Mouse (Mus musculus) kidney, adult 2 months (tissue): ENCODE data around the gene Lclat1.

Experiments used
- CTCF ChIP-seq: fragments of 200-500 bp; conservative IDR thresholded peaks from 2 replicates; pipeline ENCODE4 v1.5.1; 2011; ENCODE audit warnings: low read depth, mild to moderate bottlenecking, control low read depth, low read length, moderate library complexity, mixed read lengths; ENCODE audit not compliant: insufficient read depth, insufficient read length
- POLR2A ChIP-seq: fragments of 200-500 bp; IDR thresholded peaks from one replicate; pipeline ENCODE4 v1.6.1; 2011; ENCODE audit warnings: low read depth, low read length, control low read depth

GRCm38 (mm10) chr17:73074631-73075030 lies 33.2 kb upstream of the Lclat1 start:
- no peak for TF ChIP-seq POLR2A
- TF ChIP-seq CTCF: no peak
